Mouse (Mus musculus): Measurements from ENCODE around the gene Cxcl1. TPM values are rescaled to one million over a fixed set of nuclear protein-coding genes. Genes with fewer than 3 reads are reported as not detected.

Cxcl1 gene
- total RNA-seq, 2 experiments from 2014 or later, result not detected

Other genes starting within 250 kb of the Cxcl1 start
- gene Cxcl5, start 131.9 kb upstream of the Cxcl1 start, total RNA-seq (2015), result not detected in 2 replicates
- not detected in 2 replicates for gene Cxcl5, start 131.9 kb upstream of the Cxcl1 start, total RNA-seq (2017)
- gene Ppbp, start 122.7 kb upstream of the Cxcl1 start, total RNA-seq (2015), result 0.66 TPM in 1 of 2 replicates, not detected in the other
- gene Ppbp, start 122.7 kb upstream of the Cxcl1 start, total RNA-seq (2017), result not detected in 2 replicates
- 0.64 and 3.3 TPM in 2 replicates for gene Pf4, start 118.8 kb upstream of the Cxcl1 start, total RNA-seq (2015)
- 1.2 and 2.2 TPM in 2 replicates for gene Pf4, start 118.8 kb upstream of the Cxcl1 start, total RNA-seq (2017)
- not detected in 2 replicates for gene Cxcl3, start 105.1 kb upstream of the Cxcl1 start, total RNA-seq (2015)
- gene Cxcl3, start 105.1 kb upstream of the Cxcl1 start, total RNA-seq (2017), result not detected in 2 replicates
- not detected in 2 replicates for gene Cxcl15, start 96.7 kb upstream of the Cxcl1 start, total RNA-seq (2015)
- gene Cxcl15, start 96.7 kb upstream of the Cxcl1 start, total RNA-seq (2017), result not detected in 2 replicates
- 7.3 and 32.4 TPM in 2 replicates for gene Cxcl2, start 12.6 kb downstream of the Cxcl1 start, total RNA-seq (2015)
- gene Cxcl2, start 12.6 kb downstream of the Cxcl1 start, total RNA-seq (2017), result 9.4 and 27.4 TPM in 2 replicates
- 12.6 and 14.6 TPM in 2 replicates for gene Mthfd2l, start 39.9 kb downstream of the Cxcl1 start, total RNA-seq (2015)
- 5.8 and 10.6 TPM in 2 replicates for gene Mthfd2l, start 39.9 kb downstream of the Cxcl1 start, total RNA-seq (2017)
- gene Epgn, start 136.2 kb downstream of the Cxcl1 start, total RNA-seq (2015), result 0.20 TPM in 1 of 2 replicates, not detected in the other
- 0.29 TPM in 1 of 2 replicates, not detected in the other for gene Epgn, start 136.2 kb downstream of the Cxcl1 start, total RNA-seq (2017)
- gene Ereg, start 183.4 kb downstream of the Cxcl1 start, total RNA-seq (2015), result not detected in 2 replicates
- gene Ereg, start 183.4 kb downstream of the Cxcl1 start, total RNA-seq (2017), result not detected in 2 replicates
- gene Areg, start 248.4 kb downstream of the Cxcl1 start, total RNA-seq (2015), result 0.27 TPM in 1 of 2 replicates, not detected in the other
- gene Areg, start 248.4 kb downstream of the Cxcl1 start, total RNA-seq (2017), result not detected in 2 replicates